Mouse (Mus musculus) cerebellum, adult 9-10 months (tissue): ENCODE results near the gene Fcer1g.

ENCODE experiments used
- DNase-seq: peaks from one replicate; pipeline ENCODE4 v3.0.0; 2022

The Fcer1g gene

DNA sequence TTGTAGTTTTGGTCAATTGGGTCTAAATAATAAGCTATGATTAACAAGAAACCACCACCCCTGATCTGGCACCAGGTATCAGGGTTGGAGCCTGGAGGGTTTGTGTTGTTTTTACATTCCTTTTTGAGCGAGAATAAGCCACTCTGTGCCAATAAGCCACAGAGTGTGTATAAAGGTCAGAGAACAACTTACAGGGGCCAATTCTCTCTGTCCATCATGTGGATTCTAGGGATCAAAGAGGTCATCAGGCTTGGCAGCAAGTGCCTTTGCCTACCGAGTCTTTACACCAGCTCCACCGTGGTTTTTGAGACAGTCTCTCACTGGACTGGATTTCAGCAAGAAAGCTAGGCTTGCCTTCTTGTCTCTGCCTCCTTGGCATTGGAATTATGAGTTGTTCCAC, 21.3 kb downstream of the Fcer1g start:
- no peak for DNase-seq

DNA sequence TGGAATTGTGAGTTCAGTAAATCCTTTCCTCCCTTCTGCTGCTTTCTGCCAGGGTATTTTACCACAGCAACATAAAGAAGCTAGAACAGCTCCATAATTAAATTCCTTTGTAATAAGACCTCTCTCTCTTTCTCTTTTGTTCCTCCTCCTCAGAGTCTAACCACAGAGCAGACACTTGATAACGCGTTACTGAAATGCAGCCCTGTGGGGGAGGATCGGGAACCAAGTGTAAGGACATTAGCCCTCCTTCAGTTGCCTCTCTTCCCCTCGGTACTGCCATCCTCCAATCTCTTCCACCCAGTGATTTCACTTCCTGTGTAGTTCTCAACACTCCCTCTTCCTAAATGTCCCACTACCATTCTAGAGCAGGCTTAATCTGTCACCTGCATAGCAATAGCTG, 24.8 kb downstream of the Fcer1g start:
- DNase-seq, result no peak

DNA sequence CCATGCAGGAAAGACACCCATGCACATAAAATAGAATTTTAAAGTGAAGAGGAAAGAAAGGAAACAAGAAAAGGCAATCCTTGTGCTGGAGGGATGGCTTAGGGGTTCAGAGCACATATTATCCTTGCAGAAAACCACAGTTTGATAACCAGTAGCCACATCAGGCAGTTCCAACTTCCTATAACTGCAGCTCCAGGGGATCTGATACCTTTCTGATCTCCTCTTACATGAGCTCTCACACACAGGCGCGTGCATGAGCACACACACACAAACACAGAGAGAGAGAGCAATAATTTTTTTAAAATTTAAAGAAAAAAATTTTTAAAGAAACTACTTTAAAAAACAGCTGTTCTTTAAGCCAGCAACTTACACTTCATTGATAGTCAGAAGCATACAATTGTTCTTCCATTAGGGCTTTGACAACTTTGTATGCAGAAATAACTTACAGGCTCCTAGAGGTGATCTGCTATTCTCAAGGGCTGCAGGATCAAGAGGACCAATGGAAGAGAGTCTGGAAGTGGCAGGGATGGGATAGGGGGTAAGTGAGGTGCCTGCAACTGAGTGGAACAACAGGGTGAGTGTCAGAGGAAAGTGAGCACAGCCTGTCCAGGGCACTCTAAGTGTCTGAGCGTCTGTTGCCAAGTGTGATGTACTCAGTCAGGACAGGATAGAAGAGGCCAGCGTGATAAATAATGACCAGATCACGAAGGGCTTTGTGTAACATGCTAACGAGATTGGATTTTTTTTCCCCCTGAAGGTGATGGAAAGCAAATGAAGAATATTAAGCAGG, 28.3 kb downstream of the Fcer1g start:
- DNase-seq, result no peak

DNA sequence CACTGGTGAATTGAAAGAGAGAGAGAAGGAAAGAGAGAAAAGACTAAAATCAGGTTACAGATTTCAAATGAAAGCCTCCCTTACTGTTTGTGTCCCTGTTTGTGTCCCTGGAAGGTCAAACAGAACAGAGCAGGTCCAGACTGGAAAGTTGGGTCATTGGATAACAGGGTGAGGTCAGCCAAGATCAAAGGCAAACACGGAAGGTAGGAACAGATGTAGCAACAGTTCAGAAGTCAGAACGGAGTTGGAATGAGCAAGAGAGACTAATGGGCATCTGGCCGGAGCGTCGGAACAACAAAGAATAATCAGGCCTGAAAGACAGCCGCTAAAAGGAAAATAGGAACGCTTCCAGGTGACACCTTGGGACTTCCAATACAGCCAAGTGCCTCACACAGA, 29.9 kb downstream of the Fcer1g start:
- no peak for DNase-seq

DNA sequence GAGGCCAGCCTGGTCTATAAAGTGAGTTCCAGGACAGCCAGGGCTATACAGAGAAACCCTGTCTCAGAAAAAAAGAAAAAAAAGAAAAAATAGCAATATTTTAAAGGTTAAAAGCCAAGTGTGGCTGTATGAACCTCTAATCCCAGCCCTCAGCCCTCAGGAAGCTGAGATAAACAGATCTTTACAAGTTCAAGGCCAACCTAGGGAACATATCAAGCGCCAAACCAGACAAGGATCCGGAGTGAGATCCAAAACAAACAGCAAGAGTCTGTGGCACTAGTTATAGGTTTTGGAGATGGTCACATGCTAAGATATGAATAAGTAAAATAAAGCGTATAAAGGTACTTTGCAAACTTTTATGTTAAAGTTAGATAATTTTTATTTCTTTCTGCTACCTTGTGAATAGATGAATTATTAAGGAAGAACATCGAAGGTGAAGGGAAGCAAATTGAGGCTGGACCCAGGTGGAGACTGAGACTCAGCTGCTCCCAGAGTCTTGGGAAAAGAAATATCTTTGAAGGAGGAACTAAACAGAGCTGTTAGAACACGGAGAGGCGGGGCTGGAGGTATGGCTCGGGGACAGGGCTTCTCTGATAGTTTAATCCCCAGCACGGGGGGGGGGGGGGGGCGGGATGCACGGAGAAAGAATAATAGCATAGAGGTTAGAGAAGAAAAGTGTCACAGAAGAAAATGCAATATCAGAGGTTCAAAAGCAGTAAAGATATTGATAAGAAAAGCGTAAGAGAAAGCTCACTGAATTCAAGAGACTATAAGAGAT, 30.5 kb downstream of the Fcer1g start:
- no peak for DNase-seq

DNA sequence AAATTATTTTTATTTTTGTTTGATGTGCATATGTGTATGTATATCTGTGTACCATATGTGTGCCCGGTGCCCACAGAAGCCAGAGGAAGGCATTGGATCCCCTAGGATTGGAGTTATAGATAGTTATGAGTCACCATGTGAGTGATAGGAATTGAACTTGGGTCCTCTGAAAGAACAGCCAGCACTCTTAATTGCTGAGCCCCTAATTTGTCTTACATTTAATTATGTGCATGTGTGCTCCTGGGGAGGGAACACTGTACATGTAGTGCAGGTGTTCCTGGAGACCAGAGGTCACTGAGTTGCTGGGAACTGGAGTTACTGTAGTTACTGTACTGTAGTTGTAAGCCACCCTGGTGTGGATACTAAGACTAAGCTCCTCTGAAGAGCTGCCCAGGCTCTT, 33.4 kb downstream of the Fcer1g start:
- no peak for DNase-seq

DNA sequence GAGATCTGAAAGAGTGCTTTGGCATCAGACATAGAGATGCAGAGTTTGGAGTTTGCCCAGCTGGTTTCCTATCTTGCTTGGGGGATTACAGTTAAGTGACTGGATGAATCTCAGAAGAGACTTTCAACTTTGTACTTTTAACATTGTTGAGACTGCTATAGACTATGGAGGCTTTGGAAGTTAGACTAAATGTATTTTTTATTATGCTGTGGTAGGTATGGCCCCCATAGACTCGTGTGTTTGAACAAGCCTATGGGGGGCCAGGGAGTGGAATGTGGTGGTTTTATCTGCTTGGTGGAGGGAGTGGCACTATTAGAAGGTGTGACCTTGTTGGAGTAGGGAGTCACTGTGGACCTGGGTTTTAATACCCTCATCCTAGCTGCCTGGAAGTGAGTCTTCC, 34.6 kb downstream of the Fcer1g start:
- DNase-seq, result no peak

DNA sequence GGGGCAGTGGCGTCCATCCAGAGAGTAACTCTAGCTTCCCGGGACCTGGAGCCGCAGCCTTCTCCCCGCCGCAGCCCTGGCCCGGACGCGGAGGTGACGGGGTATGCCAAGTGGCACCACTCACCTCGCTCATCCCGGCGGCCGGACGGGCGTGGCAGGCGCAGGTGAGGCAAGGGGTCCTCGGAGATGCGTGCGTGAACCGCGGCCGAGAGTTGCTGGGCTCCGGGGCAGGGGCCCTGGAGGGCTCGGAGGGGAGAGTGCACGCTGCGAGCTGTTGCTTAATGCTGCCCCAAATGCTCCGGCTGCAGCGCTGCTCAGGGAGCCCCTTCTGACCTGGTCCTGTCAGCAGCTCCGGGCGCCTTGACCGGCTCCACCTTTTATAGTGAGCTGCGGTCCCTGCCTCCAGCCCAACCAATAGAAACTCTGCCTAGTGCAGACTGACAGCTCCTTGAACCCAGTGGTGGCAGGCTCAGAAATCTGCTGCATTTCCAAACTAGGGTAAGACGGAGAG, 38.2 kb downstream of the Fcer1g start, which contains the start of gene Pcp4l1:
Gene Pcp4l1 (minus strand): TSS at position 382 of the 511 bp plus-strand sequence.
- DNase-seq, result peak; percentile 34

DNA sequence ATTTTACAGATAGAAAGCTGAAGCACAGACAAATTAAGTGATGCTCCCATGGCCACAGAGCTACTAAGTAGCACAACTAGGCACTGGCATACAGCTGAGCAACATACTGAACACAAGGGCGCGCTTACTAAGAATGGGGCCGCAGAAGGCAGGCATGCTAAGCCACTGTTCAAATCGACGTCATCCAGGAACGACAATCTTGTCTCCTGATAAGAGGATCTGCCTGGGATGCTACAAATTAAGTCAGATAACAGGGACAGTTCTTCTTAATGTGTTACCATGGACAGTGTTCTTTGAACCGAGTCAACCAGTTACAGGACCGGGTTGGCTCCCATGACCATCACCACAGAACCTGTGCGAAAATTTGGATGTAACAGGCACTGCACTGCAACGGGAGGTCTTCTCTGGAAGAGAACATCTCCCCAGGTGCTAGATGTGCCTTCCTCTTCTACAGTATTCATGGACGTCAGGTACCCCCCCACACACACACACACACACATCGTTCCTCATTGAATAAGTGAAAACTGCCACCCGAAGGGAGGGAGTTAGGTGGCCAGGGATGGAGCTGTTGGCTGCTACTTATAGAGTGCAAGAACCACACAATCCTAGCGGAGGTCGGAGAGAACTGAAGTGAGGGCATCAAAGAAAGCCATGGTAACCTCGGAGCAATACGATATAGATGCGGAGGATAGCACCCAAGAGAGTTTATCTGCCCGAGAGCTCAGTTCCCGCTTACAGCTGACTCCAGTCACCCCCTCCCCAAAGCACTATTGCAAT, 38.9 kb downstream of the Fcer1g start:
- DNase-seq, result no peak

DNA sequence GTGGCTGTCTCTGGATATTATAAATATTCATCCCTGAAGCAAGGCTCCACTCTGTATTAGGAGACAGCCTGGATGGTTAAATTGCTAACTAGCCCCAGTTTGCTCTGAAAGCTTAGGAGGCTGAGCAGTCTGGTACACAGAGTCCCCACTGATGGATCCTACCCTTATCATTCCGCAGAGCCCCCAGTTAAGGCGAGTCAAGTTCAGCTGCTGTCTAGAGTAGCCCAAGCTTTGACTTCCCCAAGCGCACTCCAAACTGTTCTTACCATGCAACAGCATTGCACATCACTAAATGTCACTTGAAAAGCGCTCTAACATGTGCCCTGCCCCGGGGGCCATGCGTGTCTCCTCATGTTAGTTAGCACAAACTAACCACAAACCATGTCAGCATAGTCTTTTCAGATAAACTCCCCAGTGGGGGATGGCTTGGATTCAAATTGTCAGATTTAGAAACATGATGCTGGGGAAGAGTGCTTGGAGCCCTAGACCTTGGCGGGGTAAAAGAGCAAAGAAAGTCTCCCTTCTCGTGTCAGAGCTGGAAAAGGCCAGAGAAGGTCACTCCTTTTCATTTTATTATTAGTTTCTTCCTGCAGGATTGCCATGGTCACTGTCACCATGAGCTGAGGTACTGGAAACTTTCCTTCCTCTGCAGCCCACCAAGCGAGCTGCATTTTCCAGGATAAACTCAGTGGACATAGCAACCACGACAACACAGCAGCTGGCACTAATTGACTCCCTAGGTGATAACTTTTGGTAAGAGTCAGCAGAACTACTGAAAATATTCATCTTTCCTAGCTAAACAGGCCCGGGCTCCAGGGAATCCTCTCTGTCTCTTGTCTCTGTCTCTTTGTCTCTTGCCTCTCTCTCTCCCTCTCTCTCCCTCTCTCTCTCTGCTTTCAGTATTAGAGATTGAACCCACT, 40.0 kb downstream of the Fcer1g start:
- no peak for DNase-seq

DNA sequence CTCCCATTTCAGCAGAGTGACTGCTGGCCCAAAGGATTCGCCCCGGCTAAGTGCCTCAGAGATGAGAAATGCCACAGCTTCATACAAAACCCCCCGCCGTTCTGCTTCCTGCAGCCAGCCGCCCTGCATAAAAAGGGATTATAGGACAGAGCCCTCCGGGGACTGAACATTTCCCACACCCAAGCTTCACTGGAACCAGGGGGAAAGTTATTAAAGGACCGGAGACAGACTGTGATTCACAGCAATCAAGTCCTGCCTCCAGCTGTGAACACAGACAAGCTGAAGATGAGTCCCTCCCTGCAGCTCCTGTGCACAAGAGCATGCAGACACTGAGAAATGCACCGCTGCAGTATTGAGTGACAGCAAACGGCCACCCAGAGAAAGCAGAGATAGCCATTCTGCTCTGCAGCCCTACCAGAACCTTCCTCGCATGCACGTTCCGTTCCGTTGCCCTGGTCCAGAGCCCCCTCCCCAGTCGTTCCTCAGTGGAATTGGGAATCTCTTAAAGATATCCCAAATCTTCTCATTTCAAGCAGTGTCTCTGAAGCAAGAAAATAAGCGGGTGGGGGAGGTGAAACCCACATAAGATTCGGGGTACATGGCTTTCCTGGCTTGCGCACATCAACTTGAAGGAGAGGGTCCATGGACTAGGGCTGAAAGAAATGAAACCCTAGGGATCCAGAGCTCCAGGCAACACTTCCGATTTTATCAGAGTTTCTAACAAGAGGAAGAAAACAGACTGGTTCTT, 40.9 kb downstream of the Fcer1g start:
- no peak for DNase-seq

DNA sequence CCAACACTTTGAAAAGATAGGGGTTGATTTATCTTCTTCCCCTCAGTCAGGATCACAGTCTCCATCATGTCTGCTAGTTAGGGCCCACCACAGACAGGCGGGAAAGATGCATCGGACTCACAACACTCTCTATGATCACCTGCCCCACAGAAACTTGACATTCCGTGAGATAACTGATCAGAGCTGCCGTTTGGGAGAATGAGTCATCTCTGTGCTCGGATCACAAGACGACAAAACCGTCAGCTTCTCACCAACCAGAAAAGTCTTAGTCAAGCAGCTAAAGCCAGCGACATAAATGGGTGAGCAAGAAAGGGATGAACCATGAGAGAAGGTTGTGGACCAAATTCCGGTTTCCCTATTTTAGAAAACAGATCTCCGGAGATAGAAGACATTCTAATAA, 41.9 kb downstream of the Fcer1g start:
- DNase-seq, result no peak

DNA sequence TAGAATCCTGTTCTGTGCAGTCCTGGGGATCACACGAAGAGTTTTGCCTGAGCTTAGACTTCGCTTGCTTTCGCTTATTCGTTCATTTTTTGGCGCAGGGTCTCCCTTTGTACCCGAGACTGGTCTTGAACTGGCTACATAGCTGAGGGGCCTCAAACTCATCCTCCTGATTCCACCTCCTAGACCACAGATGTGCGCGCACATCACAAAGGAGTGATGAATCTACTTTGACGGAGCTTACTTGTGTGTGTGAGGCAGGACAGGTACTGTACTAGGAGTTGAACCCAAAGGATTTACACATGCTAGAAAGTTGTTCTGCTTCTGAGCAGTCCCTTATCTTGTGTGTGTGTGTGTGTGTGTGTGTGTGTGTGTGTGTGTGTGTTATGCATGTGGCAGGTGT, 43.3 kb downstream of the Fcer1g start:
- DNase-seq, result no peak

DNA sequence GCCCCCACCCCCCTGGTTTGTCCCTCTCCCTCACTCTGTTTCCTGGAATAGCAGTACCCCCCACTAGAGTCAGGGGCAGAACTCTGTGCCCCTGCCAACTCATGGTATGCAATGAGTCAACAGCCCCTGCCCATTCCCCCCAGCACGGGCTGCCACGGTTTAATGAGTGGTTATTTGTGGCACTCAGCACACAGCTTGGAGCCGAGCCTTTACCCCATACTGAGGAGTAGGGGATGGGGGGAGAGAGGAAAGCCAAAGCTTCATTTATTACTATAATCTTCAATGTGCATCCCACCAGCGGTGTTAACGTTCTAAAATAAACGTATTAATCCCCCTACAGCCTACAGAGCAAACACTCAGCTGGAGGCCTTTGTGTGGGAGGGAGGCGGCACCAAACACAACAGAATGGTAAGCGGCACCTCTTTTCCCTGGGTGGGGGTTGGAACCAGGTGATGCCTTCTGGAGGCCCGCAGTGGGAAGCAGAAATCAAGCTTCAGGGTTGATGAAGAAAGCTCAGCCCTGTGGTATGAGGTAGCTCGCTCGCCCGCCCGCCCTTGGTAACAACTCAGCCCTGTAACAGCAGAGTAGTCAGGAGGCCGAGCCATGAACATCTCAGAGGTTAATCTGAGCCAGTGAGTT, 44.6 kb downstream of the Fcer1g start:
- DNase-seq, result no peak

DNA sequence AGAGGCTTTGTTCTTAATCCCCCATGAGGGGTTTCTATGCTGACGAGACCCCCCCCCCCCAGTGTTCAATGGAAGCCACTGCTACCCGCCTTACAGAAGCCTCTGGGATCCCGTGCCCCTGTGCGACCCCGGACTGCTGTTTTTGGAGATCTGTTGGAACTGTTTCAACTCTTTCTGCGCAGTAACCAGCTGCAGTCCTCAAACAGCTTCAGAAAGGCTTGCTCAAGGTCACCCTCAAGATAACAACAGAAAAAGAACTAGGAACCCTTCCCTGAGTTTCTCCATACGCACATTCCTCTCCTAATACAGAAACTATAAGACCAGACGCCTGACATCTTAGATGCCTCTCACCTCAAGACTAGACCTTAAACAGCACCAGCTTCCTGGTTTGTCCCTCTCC, 45.1 kb downstream of the Fcer1g start:
- no peak for DNase-seq

DNA sequence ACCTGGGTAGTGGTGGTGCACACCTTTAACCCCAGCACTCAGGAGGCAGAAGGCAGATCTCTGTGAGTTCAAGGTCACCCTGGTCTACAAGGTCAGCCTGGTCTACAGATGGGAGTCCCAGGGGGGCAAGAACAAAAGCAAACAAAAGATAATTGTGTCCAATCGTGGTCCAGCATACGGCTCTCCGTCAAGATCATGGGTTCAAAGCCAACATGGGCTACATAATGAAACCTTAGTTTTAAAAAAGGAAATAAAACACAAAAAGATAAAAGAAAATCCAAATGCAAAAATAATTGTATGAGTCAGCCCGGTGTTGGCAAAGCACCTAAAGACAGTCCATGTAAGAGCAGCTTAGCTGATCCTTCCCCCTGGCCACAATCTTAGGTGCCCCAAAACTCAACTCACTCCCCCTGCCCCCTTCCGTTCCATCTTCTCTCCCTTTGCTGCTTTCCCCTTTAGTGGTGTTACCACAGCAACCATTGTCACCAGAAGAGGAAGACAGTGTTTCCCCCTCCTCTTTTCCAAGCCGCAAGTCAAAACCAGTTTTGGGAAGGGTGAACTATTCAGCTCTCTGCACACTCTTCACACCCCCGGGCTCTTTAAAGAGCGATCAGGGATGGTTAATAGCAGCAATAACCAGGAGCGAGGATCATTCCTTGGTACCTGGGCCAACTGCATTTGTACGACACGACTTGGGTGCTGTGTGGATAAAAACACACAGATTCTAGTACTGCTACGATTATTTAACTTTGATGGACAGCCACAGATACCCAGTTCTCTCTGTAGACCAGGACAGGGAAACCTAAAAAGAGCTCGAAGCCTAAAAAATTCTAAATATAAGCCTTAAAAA, 46.1 kb downstream of the Fcer1g start:
- no peak for DNase-seq

DNA sequence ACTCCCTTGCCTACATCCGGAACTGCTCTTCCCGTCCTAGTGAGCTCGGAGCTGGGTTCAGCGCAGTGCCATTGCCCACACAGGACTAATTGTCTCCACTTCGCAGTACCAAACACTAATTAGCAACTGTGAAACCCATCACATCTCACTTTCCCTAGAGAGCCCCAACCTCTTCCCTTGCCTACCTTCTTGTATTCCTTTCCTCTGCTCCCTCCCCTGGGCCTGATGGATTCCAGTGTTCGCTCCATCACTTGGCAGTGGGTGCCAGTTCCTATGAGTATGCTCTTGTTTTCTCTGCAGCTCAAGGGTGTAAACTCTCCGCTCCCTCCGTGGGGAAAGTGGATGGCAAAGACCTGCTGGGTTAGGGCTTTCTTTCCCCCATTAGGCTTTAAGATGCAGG, 48.5 kb downstream of the Fcer1g start:
- DNase-seq, result no peak

DNA sequence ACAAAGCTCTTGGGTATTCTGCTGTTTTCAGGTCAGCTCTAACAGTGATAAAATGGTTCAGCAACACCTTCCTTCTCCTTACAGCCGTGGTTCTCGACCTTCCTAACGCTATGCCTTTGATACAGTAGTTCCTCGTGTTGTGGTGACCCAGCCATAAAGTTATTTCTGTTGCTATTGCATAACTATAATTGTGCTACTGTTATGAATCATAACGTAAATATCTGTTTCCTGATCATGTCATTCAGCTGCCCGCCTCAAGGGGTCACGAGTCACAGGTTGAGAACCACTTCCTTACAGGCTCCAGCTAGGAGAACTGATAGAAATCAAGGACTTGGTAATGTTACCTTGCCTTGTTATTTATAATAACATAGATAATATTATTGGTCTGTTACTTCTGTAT, 49.9 kb downstream of the Fcer1g start:
- no peak for DNase-seq

DNA sequence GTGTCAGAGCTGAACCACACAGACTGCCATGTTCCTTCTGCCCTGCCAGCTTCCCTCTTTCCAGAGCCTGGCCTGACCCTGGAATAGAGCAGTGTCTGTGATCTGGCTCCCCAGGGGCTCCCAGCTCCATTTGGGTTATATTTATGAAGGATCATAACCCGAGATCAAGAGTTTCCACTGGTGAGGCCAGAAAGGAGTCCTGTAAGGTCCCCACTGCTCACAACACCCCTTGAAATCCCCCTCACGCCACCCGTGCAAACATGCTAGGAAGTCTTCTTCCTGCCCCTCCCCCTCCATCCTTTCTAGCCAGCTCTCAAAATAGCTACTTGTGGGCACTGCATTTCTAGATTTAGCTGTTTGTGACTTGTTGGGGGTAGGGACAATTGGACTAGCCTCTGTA, 50.5 kb downstream of the Fcer1g start:
- no peak for DNase-seq

DNA sequence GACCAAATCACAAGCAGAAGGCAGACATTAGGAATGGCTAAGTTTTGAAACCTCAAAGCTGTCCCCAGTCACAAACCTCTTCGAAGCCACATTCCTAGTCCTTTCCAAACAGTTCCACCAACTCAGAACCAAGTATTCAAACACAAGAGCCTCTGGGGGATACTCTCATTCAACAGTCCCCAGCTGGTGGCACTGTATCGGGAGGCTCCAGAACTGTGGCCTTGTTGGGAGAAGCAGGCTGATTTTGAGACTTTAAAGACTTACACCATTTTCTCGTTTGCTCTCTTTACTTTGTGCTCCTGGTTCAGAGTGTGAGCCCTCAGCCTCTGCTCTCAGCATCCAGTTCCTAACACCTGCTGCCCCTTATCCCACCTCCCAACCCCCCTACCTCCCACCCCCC, 51.1 kb downstream of the Fcer1g start:
- DNase-seq, result no peak
